Mouse (Mus musculus) heart, embryonic 12.5 days (tissue): ENCODE measurements around the gene Miox. TPM values are rescaled to one million over a fixed set of nuclear protein-coding genes. Genes with fewer than 3 reads are reported as not detected.

ENCODE experiments used
- ATAC-seq: fragments of 200-750 bp; cut with Nextera tagmentation; 2 replicates; pipeline ENCODE4 v1.8.0; 2017; ENCODE audit warnings: moderate TSS enrichment, moderate library complexity; ENCODE audit not compliant: insufficient number of reproducible peaks, low FRiP score
- H3K27ac ChIP-seq: fragments of 300-500 bp; sonication (generic); 2 replicates; pipeline ENCODE4 v1.5.1; 2016; ENCODE audit warnings: mild to moderate bottlenecking, moderate library complexity; ENCODE audit not compliant: poor library complexity, severe bottlenecking
- H3K27me3 ChIP-seq: fragments of 300-500 bp; sonication (generic); replicated peaks from 2 replicates; pipeline ENCODE4 v1.6.1; 2016; ENCODE audit warnings: mild to moderate bottlenecking, moderate library complexity
- H3K36me3 ChIP-seq: fragments of 300-500 bp; sonication (generic); 2 replicates; pipeline ENCODE4 v1.6.1; 2016; ENCODE audit warnings: mild to moderate bottlenecking, moderate library complexity
- H3K4me1 ChIP-seq: fragments of 300-500 bp; sonication (generic); replicated peaks from 2 replicates; pipeline ENCODE4 v1.6.1; 2016; ENCODE audit warnings: mild to moderate bottlenecking
- H3K4me2 ChIP-seq: fragments of 300-500 bp; sonication (generic); 2 replicates; pipeline ENCODE4 v1.6.1; 2016; ENCODE audit warnings: mild to moderate bottlenecking, moderate library complexity
- H3K4me3 ChIP-seq: fragments of 300-500 bp; sonication (generic); 2 replicates; pipeline ENCODE4 v1.5.1; 2016; ENCODE audit warnings: mild to moderate bottlenecking
- H3K9ac ChIP-seq: fragments of 300-500 bp; sonication (generic); 2 replicates; pipeline ENCODE4 v1.6.1; 2016; ENCODE audit warnings: mild to moderate bottlenecking, moderate library complexity
- H3K9me3 ChIP-seq: fragments of 300-500 bp; sonication (generic); replicated peaks from 2 replicates; pipeline ENCODE4 v1.6.1; 2016; ENCODE audit warnings: mild to moderate bottlenecking, moderate library complexity
- WGBS: fragments of 180-500 bp; shearing (Covaris S2); methylation state at CpG from one replicate; pipeline ENCODE4 v1.1.7; 2016; 5-methylcytosine and 5-hydroxymethylcytosine counted together
- microRNA-seq: library from miRNA; unstranded; fragments of <30 nt; microRNA quantifications from one replicate; pipeline ENCODE4, GENCODE M21; 2017
- polyA plus RNA-seq: library from polyadenylated mRNA; unstranded; fragments of >200 nt; fragmentation: Nextera tagmentation; extraction: Ambion mirVana; gene quantifications from 2 replicates; pipeline ENCODE4 v1.2.1, GENCODE M21; 2016

The Miox gene
- polyA plus RNA-seq, 1 experiment from 2014 or later, result not detected

- Histone ChIP-seq H3K4me1 (peaks cover 31% of the 10 kb centered on the region), H3K36me3 (no peaks in the 10 kb centered on the region), H3K9me3 (no peaks in the 10 kb centered on the region), H3K27me3 (peaks cover 45% of the 10 kb centered on the region), H3K4me2 (peak overlapping the region; percentile 92), H3K27ac (no peak overlapping the region), H3K4me3 (peak overlapping the region; percentile 53), H3K9ac (peak overlapping the region; percentile 45)
- no peak for ATAC-seq
- WGBS, result 10% methylated on average over 46 of the region's 46 CpGs
These were observed 44.0 kb downstream of the Miox start for GRCm38 (mm10) chr15:89377938-89378828.

- Histone ChIP-seq H3K4me1 (peaks cover 30% of the 10 kb centered on the region), H3K36me3 (no peaks in the 10 kb centered on the region), H3K9ac (peak within 1 kb of the TSS; percentile 45), H3K27ac (no peak within 1 kb of the TSS), H3K4me2 (peak within 1 kb of the TSS; percentile 92), H3K27me3 (peaks cover 50% of the 10 kb centered on the region), H3K9me3 (no peaks in the 10 kb centered on the region), H3K4me3 (peak within 1 kb of the TSS; percentile 53)
- under 1% methylated on average over 33 of the region's 33 CpGs for WGBS
- ATAC-seq, result 0 out of 2 replicates have a peak, but pooled peaks have one; percentile 1
These were observed 44.7 kb downstream of the Miox start, which contains the start of gene Odf3b for GRCm38 (mm10) chr15:89378831-89379401. Gene Odf3b, minus strand, starts transcription at chr15:89379282.

- peaks cover 54% of the 10 kb centered on the region for H3K27me3 ChIP-seq
- ATAC-seq, result 0 out of 2 replicates have a peak, but pooled peaks have one; percentile 12
- no peak overlapping the region for H3K27ac ChIP-seq
- H3K36me3 ChIP-seq, result no peaks in the 10 kb centered on the region
- 13% methylated on average over 10 of the region's 10 CpGs for WGBS
- peak overlapping the region; percentile 92 for H3K4me2 ChIP-seq
- H3K9ac ChIP-seq, result 0 out of 2 replicates have a peak overlapping the region, but pooled peaks have one; percentile 45
- H3K4me3 ChIP-seq, result peak overlapping the region; percentile 53
- peaks cover 26% of the 10 kb centered on the region for H3K4me1 ChIP-seq
- no peaks in the 10 kb centered on the region for H3K9me3 ChIP-seq
These were observed 45.2 kb downstream of the Miox start for GRCm38 (mm10) chr15:89379429-89379828.

- H3K27me3 ChIP-seq, result peaks cover 59% of the 10 kb centered on the region
- H3K4me2 ChIP-seq, result no peak within 1 kb of the TSS
- H3K4me3 ChIP-seq, result no peak within 1 kb of the TSS
- no peaks in the 10 kb centered on the region for H3K9me3 ChIP-seq
- no peak within 1 kb of the TSS for H3K27ac ChIP-seq
- peaks cover under 1% of the 10 kb centered on the region; the same call in 1 of the 2 replicates for H3K4me1 ChIP-seq
- WGBS, result 78% methylated on average over 7 of the region's 7 CpGs
- no peaks in the 10 kb centered on the region for H3K36me3 ChIP-seq
- ATAC-seq, result no peak
- H3K9ac ChIP-seq, result no peak within 1 kb of the TSS
These were observed 50.4 kb downstream of the Miox start, which contains the start of gene Klhdc7b for GRCm38 (mm10) chr15:89384617-89385016. Gene Klhdc7b, plus strand, starts transcription at chr15:89384917.

Small RNAs within 50 kb of the gene (microRNA-seq; reads per million reads assigned to microRNA genes)
- gene Mir6959, result not detected

Other genes starting within 250 kb of the Miox start
- 12.4 and 12.6 TPM in 2 replicates for gene Selenoo, start 245.3 kb upstream of the Miox start, polyA plus RNA-seq
- 13.7 and 15.8 TPM in 2 replicates for gene Tubgcp6, start 211.3 kb upstream of the Miox start, polyA plus RNA-seq
- gene Hdac10, start 205.7 kb upstream of the Miox start, polyA plus RNA-seq, result 12.7 and 13.4 TPM in 2 replicates
- 19.9 and 20.1 TPM in 2 replicates for gene Mapk12, start 193.7 kb upstream of the Miox start, polyA plus RNA-seq
- gene Mapk11, start 184.8 kb upstream of the Miox start, polyA plus RNA-seq, result 3.7 and 4.6 TPM in 2 replicates
- 124 and 130 TPM in 2 replicates for gene Plxnb2, start 153.6 kb upstream of the Miox start, polyA plus RNA-seq
- gene Dennd6b, start 137.9 kb upstream of the Miox start, polyA plus RNA-seq, result 19.9 and 20.2 TPM in 2 replicates
- 21.0 and 25.9 TPM in 2 replicates for gene Ppp6r2, start 122.8 kb upstream of the Miox start, polyA plus RNA-seq
- 45.0 and 46.3 TPM in 2 replicates for gene Sbf1, start 19.1 kb upstream of the Miox start, polyA plus RNA-seq
- 0.77 and 1.0 TPM in 2 replicates for gene Adm2, start 11.7 kb upstream of the Miox start, polyA plus RNA-seq
- 46.9 and 49.4 TPM in 2 replicates for gene Lmf2, start 21.3 kb downstream of the Miox start, polyA plus RNA-seq
- 112 and 116 TPM in 2 replicates for gene Ncaph2, start 21.3 kb downstream of the Miox start, polyA plus RNA-seq
- gene Sco2, start 39.4 kb downstream of the Miox start, polyA plus RNA-seq, result 5.6 TPM in 2 replicates
- 1.3 and 1.6 TPM in 2 replicates for gene Tymp, start 42.6 kb downstream of the Miox start, polyA plus RNA-seq
- gene Odf3b, start 44.9 kb downstream of the Miox start, polyA plus RNA-seq, result 0.27 and 0.44 TPM in 2 replicates
- gene Klhdc7b, start 50.5 kb downstream of the Miox start, polyA plus RNA-seq, result 0.09 TPM in 1 of 2 replicates, not detected in the other
- not detected in 2 replicates for gene Syce3, start 76.1 kb downstream of the Miox start, polyA plus RNA-seq
- 138 and 149 TPM in 2 replicates for gene Cpt1b, start 91.5 kb downstream of the Miox start, polyA plus RNA-seq
- 2.9 and 3.4 TPM in 2 replicates for gene C730034F03Rik, start 95.2 kb downstream of the Miox start, polyA plus RNA-seq
- gene Gm44502, start 95.3 kb downstream of the Miox start, polyA plus RNA-seq, result 0.59 and 0.68 TPM in 2 replicates
- gene Chkb, start 95.5 kb downstream of the Miox start, polyA plus RNA-seq, result 59.6 and 67.0 TPM in 2 replicates
- 0.36 and 0.49 TPM in 2 replicates for gene Mapk8ip2, start 119.5 kb downstream of the Miox start, polyA plus RNA-seq
- 14.9 and 15.0 TPM in 2 replicates for gene Arsa, start 143.0 kb downstream of the Miox start, polyA plus RNA-seq
- 2.9 and 3.0 TPM in 2 replicates for gene Shank3, start 165.2 kb downstream of the Miox start, polyA plus RNA-seq
- 0.29 and 0.42 TPM in 2 replicates for gene Acr, start 233.9 kb downstream of the Miox start, polyA plus RNA-seq